Mouse (Mus musculus) stomach, postnatal 0 days (tissue): ENCODE results near the gene Paxbp1.

Source experiments
- CTCF ChIP-seq: IDR thresholded peaks from 2 replicates; pipeline ENCODE4 v1.5.1; 2016; ENCODE audit warnings: antibody characterized with exemption, low read depth, mild to moderate bottlenecking, moderate library complexity
- EP300 ChIP-seq: optimal IDR thresholded peaks from 2 replicates; pipeline ENCODE3; 2016; ENCODE audit warnings: antibody characterized with exemption

- TF ChIP-seq CTCF (no peak), EP300 (no peak)
Measured at GRCm38 (mm10) chr16:91057741-91058140, 13.4 kb upstream of the Paxbp1 start.
